Mouse (Mus musculus): ENCODE data around the gene Irf2bp2.

The Irf2bp2 gene

GRCm38 (mm10) chr8:126593889-126594480 lies at the start of gene Irf2bp2:
Irf2bp2 (minus strand) TSS chr8:126593986.
- DNase-seq, result peak; percentile 88

GRCm38 (mm10) chr8:126642665-126643064 lies 48.9 kb upstream of the Irf2bp2 start:
- DNase-seq, result no peak

GRCm38 (mm10) chr8:126641568-126642295 lies 47.9 kb upstream of the Irf2bp2 start:
- no peak for DNase-seq

GRCm38 (mm10) chr8:126639161-126639560 lies 45.4 kb upstream of the Irf2bp2 start:
- no peak for DNase-seq

- no peak for DNase-seq
Measured at GRCm38 (mm10) chr8:126638027-126638426, 44.2 kb upstream of the Irf2bp2 start.

GRCm38 (mm10) chr8:126634541-126635048 lies 40.8 kb upstream of the Irf2bp2 start:
- no peak for DNase-seq

- no peak for DNase-seq
Measured at GRCm38 (mm10) chr8:126628616-126629015, 34.8 kb upstream of the Irf2bp2 start.

GRCm38 (mm10) chr8:126626415-126626814 lies 32.6 kb upstream of the Irf2bp2 start:
- DNase-seq, result no peak

- no peak for DNase-seq
Measured at GRCm38 (mm10) chr8:126622111-126622795, 28.5 kb upstream of the Irf2bp2 start.

- no peak for DNase-seq
Measured at GRCm38 (mm10) chr8:126620721-126621120, 26.9 kb upstream of the Irf2bp2 start.

GRCm38 (mm10) chr8:126619487-126619886 lies 25.7 kb upstream of the Irf2bp2 start:
- DNase-seq, result no peak

- no peak for DNase-seq
Measured at GRCm38 (mm10) chr8:126617665-126618064, 23.9 kb upstream of the Irf2bp2 start.

GRCm38 (mm10) chr8:126616736-126617135 lies 22.9 kb upstream of the Irf2bp2 start:
- no peak for DNase-seq

GRCm38 (mm10) chr8:126615765-126616164 lies 22.0 kb upstream of the Irf2bp2 start:
- no peak for DNase-seq

- DNase-seq, result no peak
Measured at GRCm38 (mm10) chr8:126614740-126615132, 20.9 kb upstream of the Irf2bp2 start.

GRCm38 (mm10) chr8:126614062-126614739 lies 20.4 kb upstream of the Irf2bp2 start:
- DNase-seq, result no peak

GRCm38 (mm10) chr8:126613143-126613542 lies 19.4 kb upstream of the Irf2bp2 start:
- no peak for DNase-seq

- DNase-seq, result no peak
Measured at GRCm38 (mm10) chr8:126612739-126613138, 19.0 kb upstream of the Irf2bp2 start.

GRCm38 (mm10) chr8:126610713-126611112 lies 16.9 kb upstream of the Irf2bp2 start:
- no peak for DNase-seq

- no peak for DNase-seq
Measured at GRCm38 (mm10) chr8:126609556-126610263, 15.9 kb upstream of the Irf2bp2 start.

- no peak for DNase-seq
Measured at GRCm38 (mm10) chr8:126603241-126603947, 9.6 kb upstream of the Irf2bp2 start.

GRCm38 (mm10) chr8:126602641-126603040 lies 8.9 kb upstream of the Irf2bp2 start:
- no peak for DNase-seq

Measured in cerebellum, adult 11 months (tissue).